Mouse (Mus musculus) thymus, postnatal 25 days (tissue): ENCODE measurements around the gene Cfap77.

Source experiments
- DNase-seq: peaks from one replicate; pipeline ENCODE4 v3.0.0; 2022

Gene Cfap77

DNA sequence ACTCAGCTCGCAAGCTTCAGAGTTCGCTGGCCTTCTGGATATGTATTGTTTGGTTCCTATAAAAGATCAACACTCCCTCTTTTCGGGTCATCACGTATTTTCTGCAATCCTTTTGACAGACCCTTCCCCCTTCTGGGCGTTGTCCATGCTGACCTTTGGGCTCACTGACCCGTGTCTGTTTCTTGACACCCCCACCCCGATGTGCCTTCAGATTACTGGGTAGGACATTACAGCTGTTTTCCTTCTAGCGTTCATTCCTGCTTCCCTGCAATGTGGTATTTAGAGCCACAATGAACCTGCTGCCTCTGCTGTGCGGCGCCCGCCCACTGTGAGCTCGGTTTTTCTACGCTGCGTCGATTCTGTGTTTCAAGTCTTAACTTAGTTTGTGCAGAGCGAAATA, 8.7 kb downstream of the Cfap77 start:
- DNase-seq, result no peak

DNA sequence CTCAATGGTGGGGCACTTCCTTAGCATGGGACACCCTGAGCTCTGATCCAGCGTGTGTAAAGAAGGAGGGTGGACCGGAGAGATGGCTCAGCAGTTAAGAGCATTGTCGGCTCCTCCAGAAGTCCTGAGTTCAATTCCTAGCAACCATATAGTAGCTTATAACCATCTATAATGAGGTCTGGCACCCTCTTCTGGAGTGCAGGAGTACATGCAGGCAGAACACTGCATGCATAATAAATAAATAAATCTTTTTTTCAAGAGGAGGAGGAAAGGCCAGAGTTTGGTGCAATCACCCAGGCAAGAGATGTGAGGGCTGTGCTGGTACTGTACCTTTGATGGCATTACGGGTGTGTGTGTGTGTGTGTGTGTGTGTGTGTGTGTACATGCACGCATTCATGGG, 12.7 kb downstream of the Cfap77 start:
- DNase-seq, result no peak

DNA sequence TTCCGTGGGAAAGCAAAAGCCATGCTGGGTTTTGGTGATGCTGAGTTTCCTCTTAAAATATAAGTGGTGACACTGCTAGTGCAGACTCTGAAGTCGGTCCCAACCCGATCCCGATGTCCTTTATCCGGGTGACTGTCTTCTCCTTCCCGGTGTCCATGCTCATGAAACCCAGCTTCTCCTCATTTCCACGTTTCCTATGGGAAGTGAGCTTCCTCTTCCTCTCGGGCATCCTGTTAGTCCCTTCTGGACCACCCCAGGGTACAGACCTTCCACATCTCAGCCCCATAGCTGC, 13.4 kb downstream of the Cfap77 start:
- no peak for DNase-seq

DNA sequence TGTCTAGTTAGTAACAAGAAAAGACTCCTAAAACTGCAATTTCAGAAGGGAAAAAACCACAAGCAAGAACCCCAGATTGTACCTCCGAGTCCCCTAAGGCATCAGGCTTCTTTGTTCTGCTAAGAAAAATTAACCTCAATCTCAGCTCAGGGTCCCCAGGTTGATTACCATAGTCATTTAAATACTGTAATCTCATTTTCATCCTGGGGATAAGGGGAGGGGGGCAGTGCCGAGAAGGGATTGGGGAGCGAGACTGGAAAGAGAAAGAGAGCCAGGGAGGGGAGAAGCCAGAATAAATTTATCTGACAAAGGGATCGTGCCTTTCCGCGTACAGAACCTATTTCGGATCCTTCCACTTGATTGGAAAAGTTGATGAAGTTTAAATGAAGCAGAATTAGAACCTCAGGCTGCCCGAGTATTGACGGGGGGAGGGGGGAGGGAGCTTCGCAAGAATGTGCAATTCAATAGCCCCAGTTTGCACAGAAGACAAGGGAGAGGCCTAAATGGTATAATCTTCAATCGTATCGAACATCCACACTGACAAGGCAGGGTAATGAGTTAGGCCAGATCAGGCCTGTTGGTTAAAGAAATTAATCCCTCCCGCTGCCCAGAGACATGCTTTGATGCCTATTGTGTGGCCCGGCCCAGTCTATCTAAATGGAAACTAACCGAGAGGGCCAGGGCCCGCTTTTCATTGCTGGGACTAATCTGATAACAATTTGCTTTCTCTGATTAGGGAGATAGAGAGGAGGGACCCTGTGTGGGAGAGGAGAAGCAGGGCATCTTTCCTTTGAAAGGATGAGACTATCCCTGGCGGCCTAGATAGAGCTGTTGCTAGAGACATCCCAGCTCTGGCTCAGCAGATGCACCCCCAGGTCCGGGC, 14.0 kb downstream of the Cfap77 start:
- DNase-seq, result no peak

DNA sequence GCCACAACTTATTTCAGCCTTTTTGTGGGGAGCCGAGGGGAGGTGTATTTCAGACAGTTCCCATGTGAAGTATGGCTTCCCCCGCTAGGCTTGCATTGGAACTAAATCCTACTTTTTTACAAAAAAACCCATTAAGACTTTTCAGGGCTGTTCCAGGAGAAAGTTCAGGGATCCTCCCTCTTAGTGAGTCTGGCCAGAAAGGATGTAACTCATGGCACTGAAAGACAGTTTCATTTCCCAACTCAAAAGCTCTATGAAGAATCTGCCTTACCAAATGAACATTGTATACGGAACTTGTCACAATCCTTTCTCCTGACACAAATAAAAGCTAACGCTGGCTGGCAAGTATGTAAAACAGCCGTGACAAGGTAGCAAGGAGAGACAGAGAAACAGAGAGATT, 15.1 kb downstream of the Cfap77 start:
- no peak for DNase-seq

DNA sequence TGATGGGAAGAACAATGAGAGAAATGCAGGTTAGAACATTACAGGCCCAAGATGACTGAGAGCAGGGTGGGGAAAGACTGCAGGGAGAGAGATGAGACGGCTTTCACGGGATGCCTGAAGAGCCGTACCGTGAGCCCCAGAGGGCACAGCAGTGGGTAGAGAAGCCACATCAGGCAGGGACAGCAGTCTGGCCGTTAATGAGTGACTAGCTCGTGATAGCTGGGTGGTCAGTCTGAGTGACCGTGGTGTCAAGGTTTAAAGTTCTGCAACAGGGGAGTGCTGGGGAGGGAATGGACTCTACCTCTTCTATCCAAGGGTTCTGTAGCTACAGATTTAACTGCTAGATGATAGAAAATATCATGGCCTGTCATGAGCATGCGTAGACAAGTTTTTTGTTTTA, 19.2 kb downstream of the Cfap77 start:
- DNase-seq, result no peak

DNA sequence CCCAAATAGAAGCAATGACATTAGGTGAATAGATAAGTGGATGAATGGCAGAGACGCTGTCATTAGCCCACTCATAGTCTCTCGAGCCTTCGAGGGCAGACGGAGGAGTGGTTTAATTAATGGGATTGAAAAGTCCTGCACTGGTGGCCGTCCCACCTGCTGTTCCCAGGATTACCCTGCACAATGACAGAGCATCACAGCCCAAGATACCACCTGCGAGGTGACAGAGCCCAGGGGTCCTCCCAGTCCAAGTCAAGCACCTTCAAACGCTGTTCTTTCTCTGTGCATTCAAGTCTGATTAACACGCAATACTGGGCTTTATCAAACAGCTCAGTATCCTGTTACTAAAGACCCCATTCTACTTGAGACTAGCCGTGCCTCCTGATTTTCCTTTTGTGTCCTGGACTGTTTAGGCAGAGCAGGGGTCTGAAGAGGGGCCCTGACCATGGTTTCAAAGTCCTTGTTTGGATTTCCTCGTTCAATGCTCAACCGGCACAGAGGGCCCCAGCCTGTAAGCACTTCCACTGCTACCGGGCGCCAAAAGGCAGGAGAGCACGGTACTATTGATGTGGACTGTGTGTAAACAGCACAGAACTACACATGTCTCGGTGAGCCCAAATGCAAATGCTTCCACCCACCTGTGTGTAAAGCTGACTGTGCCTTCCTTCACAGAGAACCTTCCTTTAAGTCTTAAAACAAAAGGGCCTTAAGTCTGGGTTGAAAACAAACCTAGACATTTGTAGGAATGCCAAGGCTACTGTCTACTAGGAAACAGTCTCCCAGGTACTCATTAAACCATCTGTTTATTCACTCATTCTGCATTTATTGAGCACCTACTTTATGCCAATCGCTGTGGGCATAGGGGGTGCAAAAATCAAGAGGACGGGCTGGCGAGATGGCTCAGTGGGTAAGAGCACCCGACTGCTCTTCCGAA, 20.1 kb downstream of the Cfap77 start:
- DNase-seq, result no peak

DNA sequence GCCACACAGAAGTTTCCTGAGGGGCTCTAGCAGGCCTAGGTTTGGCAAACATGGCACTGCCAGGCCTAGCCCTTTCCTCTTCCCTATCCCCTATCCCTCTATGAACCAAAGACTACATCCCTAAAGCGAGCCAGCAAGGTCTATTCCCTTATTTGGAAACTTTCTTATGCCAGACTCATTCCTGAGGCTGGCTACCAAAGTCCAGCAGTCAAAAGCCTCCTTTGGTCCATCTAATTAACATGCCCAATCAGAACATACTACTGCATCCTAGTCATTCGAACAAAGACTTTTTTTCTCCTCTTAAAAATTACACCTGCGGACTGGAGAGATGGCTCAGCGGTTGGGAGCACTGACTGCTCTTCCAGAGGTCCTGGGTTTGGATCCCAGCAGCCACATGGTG, 22.9 kb downstream of the Cfap77 start:
- no peak for DNase-seq

DNA sequence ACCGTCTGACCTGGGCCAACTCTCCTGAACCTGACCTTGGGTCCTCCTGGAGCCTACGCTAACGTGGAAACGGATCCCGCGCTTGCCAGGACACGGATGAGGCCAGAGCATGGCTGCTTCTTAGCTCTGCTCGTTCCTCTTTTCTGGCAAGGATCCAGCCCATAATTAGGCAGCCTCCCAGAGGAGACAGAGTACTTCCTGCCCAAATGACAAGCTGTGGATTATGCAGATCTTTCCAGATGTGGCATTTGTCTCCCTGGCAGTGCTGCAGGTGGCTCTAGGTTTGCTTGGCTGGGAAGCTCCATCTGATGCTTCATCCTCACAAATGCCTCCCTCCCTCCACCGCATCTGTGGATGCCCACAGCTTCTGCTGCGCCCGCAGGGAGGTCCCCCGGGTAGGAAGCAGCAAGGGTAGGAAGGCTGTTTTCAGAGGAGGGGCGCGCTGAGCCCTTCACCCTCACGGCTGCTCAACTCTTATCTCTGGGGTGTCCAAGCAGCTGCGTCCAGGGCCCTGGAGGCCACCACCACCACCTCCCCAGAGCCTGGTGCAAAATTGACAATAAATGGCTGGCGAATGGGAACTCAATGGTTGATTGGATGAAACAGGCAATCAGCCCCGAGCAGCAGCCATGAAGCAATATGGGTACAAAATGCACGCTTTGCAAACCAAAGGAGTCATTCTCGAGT, 24.7 kb downstream of the Cfap77 start:
- no peak for DNase-seq

DNA sequence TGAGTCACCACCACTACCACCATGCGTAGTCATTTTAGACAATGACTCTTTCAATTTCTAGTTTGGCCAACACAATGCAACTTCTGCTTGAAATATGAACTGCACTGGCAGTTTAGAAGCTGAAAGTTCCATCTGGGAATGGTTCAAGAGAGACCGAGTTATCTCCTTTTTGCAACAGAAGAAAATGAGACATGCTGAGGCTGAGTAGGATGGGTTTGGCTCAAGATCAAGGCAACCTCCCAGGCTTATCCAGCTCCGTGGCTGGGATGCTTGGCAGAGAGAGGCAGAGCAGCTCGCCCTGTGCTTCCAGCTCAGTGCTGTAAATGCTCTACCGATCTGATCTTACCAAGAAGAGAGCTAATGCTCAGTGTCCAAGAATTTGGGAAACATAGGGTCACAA, 29.6 kb downstream of the Cfap77 start:
- no peak for DNase-seq

DNA sequence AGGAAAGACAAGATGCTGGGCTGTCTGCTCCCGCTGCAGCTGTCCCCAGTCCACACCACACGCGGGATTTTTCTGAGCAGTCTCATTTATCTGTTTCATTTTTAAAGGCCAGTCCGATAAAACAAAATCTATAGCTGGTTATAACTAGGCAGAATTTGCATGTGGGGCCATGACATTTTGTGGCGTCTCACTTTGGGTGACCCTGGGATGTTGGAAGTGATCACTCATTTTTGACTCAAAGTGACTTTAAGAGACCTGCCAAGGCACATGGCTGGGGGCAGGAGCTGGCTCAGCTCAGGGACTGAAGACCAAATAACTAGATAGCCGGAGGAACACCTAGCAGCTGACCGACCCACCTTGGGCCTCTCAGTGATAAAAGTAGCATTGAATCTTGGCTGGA, 31.9 kb downstream of the Cfap77 start:
- no peak for DNase-seq

DNA sequence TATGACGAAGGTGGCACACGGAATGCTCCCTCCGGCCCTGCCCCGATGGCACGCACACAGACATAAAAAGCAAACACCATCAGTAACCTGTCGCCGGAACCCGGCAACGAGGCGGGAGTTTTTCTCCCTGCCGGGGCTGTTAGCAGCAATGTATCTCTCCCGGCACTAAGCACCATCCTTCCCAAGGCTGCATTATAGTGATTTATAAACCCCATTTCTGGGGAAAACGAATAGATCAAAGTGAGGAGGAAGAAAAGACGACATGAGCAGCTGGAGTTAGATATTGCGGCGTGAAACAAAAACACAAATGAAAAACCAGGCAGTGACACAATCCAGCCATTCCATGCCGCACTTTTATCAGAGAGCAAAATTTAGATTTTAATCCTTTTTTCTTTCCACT, 33.8 kb downstream of the Cfap77 start:
- no peak for DNase-seq

DNA sequence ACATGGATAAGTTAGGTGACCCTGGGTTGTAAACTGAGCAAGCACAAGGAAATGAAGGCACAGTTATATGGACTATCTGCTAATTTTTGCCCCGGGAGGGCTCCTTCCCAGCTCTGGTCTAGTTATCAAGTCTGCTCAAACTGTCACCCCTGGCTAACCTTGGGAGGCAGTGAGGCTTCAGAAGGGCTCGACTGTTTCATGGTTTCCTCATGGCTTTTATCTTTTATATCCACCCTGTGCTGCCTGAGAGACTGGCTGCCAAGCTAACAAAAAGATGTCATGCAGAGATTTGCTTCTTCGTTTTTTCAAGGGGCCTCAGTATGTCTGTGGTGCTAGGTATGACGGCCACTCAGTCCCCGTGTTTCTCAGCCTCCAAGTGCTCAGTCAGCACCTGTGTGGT, 36.2 kb downstream of the Cfap77 start:
- DNase-seq, result no peak

DNA sequence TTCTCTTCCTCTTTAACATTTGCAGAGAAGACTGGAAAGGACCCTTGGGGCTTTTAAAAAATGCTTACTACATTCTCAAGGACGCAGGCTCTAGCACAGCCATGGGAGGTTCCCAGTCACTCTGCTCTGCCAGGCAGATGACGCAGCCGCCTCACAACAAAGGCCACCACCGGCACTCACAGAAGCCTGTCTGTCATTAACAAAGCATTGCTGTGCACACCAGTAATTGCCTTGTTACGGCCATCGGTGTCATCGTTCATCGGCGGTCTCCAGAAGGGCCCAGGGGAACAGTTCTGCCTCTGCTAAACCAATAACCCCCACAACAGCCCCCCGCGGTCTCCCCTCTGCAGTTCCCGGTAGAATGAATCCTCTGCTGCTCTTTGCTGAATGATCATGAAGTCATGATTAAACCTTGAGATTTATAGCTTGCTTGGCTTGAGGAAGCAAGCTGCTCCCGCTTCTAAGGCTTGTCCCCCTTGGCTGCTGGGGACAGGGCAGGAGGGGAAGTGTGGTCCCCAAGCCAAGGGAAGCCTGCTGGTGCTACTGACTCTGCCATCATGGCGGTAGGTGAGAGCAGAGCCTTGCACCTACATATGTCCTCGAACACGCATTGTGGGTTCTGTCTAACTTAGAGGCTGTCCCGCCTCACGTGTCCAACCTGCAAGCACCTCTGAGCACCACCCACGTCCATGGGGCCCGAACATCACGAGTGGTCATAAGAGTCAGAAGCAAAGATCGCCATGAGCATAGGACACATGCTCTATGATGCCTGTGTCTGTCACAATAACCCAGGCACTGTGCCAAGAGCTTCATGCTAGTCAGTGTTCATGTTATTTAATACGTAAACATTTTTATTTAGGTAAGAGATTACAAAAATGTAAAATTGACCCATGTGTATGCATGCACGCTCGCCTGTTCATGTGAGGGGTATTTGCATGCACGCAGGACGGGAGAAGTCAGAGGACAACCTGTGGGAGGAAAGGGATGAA, 38.0 kb downstream of the Cfap77 start:
- no peak for DNase-seq

DNA sequence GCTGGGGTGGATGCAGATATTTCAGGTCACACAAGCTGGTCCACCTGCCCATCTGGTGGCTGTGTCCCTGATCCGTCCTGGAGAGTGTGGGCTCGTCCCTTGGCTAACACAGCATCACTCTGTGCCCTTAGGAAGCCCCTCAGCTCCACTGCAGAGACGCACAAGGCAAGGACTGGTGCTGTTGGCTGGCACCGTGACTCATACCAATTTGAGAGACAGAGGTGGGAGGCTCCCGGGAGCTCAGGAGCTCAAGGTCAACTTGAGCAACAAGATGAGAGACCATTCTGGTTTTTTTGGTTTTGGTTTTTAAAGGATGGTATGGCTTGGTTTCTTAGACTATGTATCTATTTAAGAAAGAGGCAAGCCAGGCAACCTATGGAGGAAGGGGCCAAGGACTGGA, 42.3 kb downstream of the Cfap77 start:
- DNase-seq, result no peak

DNA sequence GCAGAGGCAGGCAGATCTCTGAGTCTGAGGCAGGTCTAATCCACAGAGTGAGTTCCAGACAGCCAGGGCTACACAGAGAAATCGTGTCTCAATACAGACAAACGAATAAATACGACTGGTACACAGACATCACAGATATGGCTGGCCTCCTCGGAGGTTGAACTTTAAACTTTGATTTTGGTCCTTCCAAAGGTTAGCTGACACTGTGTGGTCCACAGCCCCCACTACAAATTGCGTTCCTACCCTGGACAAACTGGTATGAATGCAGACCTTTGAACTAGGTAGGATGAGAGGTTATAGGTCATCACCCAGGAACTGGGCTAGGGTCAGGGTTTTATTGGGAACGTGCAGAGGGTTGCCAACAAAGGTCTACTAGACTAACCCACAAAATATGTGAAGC, 47.2 kb downstream of the Cfap77 start:
- DNase-seq, result no peak

DNA sequence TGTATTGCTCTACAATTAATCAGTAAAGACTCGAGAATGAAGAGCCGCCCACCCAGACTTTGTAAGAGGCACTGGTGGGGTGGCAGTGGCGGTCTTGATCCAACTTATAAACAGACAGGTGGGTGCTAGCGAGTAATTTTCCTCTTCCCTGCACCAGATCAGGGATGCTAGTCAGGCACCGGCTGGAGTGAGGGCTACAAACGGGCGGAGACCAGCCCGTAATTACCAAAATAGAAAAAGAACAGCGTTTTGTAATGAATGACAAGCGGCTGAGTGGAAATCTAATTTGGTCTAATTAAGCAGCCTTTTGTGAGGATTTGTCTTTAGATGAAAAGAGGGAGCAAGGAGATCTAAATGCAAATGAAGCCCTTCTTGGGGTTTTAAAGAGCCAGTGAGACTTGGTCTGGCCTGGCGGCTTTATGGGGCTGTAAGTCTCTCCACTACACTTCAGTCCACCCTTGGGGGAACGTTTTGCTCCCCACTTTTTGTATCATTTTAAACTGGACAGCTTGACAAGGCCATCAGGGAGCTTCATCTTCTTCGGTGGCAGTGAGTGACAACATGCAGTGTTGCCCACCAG, 48.3 kb downstream of the Cfap77 start:
- DNase-seq, result no peak

DNA sequence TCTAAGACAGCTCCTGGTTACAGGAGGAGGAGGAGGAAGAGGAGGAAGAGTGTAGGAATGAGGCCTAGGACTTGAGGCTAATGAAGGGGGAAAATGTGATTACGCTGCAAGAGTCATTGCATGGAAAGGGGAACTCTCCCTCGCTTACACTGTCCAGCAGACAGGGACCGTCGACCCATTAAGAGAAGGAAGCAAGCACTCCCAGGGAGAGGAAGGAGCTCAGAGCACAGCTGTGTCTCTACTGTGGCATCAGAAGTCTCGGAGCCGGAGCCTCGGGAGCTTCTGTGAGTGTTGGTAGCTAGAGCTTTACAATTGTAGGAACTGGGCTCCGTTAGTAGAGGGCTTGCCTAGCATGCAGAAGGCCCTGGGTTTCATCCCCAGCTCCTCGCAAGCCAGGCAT, 50.8 kb downstream of the Cfap77 start:
- DNase-seq, result no peak

DNA sequence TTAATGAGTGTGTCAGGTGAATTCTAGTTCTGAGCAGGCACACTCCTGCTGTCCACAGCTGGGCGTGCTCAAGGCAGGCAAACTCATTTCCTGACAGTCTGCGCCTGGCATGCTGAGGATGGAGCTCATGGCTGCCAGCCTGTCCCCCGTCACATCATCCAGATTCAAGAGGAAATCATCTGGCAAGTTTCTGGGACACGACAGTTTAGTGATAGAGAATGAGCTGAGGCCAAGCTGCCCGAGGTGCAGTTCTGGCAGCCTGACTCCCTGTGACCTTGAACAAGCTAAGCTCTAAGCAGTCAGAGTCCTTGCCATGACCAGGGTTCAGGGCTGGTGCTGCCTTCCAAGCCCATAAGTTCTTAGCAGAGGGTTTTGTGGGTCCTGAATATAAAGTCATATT, 56.6 kb downstream of the Cfap77 start:
- no peak for DNase-seq

DNA sequence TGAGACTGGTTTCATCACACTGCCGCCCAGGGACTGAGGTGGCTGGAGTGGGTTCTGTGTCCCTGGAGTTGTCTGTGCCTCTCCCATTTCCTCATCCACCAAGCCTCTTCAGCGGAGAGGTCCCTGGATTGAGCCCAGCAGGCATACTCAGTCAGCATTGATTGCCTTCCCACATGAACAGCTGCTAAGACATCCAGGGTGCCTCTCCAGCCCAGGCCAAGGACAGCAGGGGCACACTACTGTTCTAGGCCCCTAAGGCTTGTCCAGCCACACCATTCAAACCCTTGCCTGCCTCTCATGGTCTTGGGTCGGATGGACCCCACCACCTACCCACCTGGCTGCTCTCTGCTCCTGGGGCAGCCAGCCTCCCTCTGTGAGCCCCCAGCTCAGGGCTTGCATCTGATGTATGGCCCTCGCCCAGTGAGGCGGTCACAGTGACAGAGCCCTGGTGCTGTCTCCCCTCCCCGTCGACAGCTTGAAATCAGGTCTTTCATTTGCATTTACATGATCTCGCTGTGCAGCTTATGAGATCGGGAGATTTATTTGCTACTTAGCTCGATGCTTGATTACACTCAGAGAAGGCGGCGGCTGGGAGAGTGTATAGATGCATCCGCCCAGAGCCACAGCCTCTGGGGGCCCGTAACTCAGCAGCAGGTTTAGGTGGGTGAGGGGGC, 57.6 kb downstream of the Cfap77 start:
- no peak for DNase-seq

DNA sequence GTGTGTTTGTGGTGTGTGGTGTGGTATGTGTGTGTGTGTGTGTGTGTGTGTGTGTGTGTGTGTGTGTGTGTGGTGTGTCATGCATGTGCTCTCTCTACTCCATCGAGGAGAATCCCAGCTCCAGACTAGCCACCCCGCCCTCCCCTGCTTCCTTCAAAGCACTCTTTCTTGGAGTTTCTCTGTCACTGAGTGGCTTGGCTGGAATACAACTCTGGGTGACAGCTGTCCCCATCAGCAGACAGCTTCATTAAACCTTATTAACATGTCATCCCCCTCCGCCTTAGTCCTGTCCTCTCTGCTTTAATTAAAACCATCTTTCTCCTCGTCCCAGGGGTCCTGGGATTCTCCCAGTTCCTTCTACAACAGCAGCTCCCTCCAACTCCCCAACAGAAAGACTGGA, 59.4 kb downstream of the Cfap77 start:
- no peak for DNase-seq

DNA sequence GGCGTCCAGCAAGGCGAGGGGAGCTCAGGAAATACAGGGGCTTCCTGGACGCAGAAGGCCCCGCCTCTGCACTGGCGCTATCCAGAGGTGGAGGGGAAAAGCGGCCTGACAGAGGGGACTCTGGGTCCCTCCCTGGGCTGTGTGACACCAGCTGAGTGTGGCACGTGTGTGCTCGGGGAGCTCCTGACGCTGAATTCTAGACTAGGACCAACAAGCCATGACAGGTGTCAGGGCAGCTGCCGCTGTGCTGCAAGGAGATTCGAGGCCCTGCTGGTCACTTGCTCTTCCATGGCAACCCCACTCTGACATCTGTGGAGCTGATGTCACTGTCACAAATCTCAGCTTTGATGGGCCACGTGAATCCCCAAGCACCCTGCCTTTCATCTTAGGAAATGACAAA, 60.9 kb downstream of the Cfap77 start:
- DNase-seq, result no peak
